Mouse (Mus musculus): ENCODE results near the gene Slc43a3.
A peak's percentile ranks its signal among the peaks of the same experiment; 100 is the strongest.

Slc43a3 gene

DNA sequence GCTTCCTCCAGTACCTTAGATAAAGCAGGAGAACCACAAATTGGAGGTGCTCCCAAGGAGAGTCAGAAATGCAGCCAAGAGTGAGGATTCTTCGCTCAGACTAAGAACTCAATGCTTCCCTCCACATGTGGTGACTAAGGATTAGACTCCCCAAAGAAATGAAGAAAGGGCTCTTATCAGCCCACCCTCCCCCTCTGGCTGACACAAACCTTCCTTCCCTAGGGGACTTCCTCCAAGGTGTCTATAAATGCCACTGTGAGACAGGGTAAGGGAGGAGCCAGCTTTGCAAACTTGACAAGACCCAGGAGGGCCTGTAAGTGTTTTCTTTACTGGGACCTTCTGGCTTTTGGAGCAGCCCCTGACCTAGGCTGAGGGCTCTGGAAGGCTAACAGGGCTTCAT is 43.8 kb downstream of the Slc43a3 start, which contains the start of gene Prg2:
Prg2 (plus strand) TSS at position 274 of the 400 bp plus-strand sequence.
- no peak for DNase-seq (ENCODE audit: low read depth, low spot score)

DNA sequence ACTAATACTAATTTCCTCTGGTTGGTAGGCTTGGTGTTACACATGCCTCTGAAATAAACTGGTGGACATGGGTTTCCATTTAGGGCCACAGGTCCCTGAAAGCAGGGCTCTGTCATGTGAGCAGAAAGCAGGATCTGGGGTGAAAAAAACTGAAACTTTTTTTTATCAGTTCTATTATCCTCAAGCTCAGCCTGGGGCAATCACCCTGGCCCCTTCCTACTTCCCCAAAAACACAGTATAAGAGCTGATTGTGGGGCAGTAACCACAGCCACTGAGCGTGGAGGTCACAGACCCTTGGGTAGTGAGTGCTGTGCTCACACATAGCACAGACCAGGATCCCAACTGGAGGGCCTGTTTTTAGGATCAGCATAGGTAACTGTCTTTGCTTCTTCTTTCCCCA is 51.6 kb downstream of the Slc43a3 start, which contains the start of gene Prg3:
Prg3 (plus strand) TSS at position 286 of the 400 bp plus-strand sequence.
- no peak for DNase-seq (ENCODE audit: low read depth, low spot score)

DNA sequence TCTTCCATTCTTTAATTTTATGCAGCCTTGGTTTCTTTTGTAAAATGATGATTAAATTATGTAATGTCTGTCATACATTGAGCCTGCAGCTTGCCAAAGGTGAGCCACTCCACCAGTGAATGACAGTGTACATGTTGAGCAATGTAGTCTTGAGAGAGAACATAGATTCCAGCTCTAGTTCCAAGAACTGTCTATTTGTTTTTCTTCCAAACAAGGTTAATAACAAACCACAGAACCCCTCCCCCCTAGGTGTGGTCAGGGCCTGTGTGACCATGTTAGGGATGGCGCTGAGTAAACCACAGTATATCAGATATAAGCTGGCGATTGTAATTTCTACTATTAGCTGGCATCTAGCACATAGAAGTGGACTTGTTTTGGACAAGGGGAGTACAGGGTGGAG is 60.0 kb downstream of the Slc43a3 start:
- DNase-seq (ENCODE audit: low read depth, low spot score), result no peak

DNA sequence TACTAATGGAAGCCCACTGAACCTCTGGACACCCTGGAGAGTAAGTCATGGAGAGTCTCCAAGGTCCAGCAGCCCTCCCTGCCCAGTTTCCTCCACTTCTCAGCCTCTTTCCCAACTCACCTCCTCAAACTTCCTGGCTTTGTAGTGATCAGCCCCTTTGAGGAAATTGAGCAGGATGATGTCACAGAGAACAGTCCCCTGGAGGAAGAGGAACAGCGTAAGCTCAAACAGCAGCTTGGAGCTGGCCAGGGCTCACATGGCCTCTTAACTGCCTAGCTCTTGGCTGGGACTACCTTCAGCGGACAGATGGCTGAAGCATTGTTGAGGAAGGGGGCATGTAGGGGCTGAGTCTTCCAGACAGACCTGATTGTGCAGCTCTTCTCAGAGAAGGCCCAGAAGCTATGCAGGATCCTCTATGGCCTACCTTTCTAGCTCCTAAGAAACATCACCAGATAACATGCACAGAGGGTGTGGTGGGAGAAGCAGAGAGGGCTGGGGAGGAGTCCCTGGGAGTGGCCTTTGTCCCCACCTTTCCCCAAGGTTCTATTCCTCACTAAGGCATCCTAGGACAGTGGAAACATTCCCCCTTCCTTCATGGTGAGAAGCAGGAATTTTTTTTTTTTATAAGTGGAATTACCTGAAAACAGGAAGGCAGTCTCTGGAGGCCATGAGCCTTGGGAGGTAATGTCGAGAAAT is 63.3 kb downstream of the Slc43a3 start:
- DNase-seq (ENCODE audit: low read depth, low spot score), result no peak

DNA sequence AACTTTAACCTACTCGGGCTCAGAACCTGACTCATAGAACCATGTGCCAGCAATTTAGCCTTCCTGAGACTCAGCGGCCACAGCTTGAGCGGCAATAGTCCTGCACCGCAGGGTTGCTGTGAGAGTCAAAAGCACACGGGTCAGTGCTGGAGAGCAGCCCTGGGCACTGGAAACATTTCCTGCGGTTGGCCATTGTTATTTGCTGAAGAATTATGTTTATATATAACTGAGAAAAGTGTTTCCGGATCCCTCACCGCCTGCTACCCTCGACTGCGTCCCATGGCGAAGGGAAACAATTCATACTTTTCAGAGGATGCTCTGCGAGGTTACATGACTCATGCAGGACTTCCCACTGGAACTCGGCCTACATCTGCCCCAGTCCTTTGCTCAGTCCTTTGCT is 65.1 kb downstream of the Slc43a3 start:
- no peak for DNase-seq (ENCODE audit: low read depth, low spot score)

DNA sequence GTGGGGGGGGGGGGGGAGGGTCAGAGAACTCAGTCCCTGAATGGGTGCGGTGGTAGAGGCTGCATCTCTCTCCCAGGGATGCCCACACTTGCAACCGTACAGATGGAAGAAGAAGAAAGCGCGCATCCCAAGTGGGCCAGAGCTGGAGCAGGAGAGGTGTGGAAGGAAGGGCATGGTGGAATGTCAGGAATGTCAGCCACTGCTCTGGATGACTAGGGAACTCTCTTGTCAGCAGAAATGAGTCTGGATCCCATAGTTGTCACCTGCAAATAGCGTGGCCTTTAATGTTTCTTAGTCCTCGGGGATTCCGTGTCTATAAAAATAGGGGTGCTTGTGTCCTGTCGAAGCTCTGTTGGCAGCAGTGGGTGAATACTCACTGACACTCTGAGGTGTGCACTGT is 66.2 kb downstream of the Slc43a3 start:
- DNase-seq (ENCODE audit: low read depth, low spot score), result no peak

DNA sequence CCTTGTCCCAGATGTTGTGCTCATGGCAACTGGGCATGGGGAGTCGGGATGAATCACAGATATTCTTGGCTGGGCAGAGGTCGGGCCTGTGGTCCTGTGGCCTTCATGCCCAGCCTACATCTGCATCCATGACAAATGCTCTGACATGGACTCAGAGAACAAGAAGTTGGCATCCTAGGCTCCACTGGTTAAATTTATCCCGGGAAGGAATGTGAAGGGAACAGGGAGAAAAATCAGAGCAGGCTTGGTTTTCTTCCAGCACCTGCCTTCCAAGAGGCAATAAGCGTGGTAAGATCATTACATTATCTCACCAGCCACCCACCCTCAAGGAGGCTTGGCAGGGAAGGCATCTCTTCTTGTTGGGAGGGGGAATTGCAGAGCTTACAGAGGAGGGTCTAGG is 68.0 kb downstream of the Slc43a3 start:
- DNase-seq (ENCODE audit: low read depth, low spot score), result no peak

DNA sequence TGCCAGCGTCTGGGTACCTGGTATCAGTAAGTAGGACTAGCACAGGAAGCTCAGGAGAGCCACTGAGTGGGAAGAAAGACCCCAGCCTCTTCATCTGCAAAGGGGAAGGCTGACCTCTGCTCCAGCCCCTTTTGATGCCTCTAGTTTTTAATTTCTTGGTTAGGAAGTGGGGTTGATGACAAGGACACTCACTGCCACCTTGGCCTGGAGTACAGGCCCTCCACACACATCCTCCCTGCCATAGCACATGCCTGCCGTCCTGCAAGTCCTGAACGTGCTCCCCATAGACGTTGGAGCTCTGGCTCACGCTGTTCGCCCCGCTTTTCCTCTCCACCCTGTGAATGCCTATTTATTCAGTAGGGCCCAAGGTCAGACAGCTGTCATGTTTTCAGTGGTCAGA is 70.2 kb downstream of the Slc43a3 start:
- no peak for DNase-seq (ENCODE audit: low read depth, low spot score)

DNA sequence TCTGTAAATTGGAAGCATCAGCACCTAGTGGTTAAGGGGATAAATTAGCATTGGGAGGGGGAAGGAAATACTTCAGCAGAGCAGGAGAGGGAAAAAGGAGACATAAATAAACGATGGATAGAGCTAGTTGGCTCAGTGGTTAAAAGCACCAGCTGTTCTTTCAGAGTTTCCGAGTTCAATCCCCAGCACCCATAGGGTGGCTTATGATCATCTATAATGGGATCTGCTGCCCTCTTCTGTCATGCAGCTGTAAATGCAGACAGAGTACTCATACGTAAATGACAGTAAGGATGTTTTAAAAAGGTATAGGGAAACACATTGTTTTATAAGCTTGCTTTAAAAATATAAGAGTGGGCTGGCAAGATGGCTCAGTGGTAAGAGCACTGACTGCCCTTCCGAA is 71.3 kb downstream of the Slc43a3 start:
- peak; percentile 36 for DNase-seq (ENCODE audit: low read depth, low spot score)

All from CD4-positive helper T cell, adult 2 months (primary cell).